Mouse (Mus musculus) cortical plate, adult 2 months (tissue): ENCODE measurements around the gene Acap3.

Experiments used
- CTCF ChIP-seq: fragments of 200-500 bp; IDR thresholded peaks from 2 replicates; pipeline ENCODE4 v1.5.1; 2011; ENCODE audit warnings: mild to moderate bottlenecking, control low read depth, low read length; ENCODE audit not compliant: insufficient read depth; ENCODE audit errors: extremely low read depth
- POLR2A ChIP-seq: fragments of 200-500 bp; IDR thresholded peaks from 2 replicates; pipeline ENCODE4 v1.6.1; 2011; ENCODE audit warnings: mild to moderate bottlenecking, low read length, control low read depth; ENCODE audit not compliant: insufficient read depth; ENCODE audit errors: extremely low read depth

DNA sequence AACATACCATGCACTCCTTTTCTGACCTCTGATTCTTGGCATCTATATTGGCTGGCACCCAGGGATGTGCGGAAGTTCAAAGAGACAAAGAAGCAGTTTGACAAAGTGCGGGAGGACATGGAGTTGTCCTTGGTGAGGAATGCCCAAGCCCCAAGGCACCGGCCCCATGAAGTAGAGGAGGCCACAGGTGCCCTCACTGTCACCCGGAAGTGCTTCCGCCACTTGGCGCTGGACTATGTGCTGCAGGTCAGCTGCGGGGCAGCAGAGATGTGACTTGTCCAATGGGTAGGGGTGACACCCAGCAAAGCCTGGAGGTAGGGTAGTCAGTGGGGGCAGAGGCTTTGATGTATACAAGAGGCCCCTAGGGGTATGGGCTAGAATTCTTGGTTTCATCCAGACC is 7.7 kb downstream of the Acap3 start:
- TF ChIP-seq POLR2A (no peak), CTCF (no peak)
